Mouse (Mus musculus): ENCODE results near the gene Gm17606. TPM values are rescaled to one million over a fixed set of nuclear protein-coding genes. Genes with fewer than 3 reads are reported as not detected.

Gm17606 gene
- not detected in 2 replicates for polyA plus RNA-seq (2014; fragmentation: Nextera tagmentation; extraction: Ambion mirVana)

- Histone ChIP-seq H3K4me2 (ENCODE audit: low read depth, low read length) (peak within 1 kb of the TSS; percentile 95), H3K4me3 (ENCODE audit: low read depth, low read length) (peak within 1 kb of the TSS; percentile 75), H3K4me1 (ENCODE audit: control insufficient read depth, insufficient read depth, low read length) (peaks cover 6% of the 10 kb centered on the region; the same call in 1 of the 2 replicates), H3K9me3 (replicated peaks; ENCODE audit: control insufficient read depth, low read length) (no peaks in the 10 kb centered on the region), H3K27me3 (ENCODE audit: control insufficient read depth, insufficient read depth, low read length) (no peaks in the 10 kb centered on the region), H3K9ac (replicated peaks; ENCODE audit: low read length) (peak within 1 kb of the TSS; percentile 92), H3K36me3 (replicated peaks; ENCODE audit: control insufficient read depth, insufficient read depth, low read depth, low read length) (peaks cover 23% of the 10 kb centered on the region), H3K27ac (replicated peaks; ENCODE audit: low read depth, low read length) (peak within 1 kb of the TSS; percentile 64)
- no peak; the same call in 1 of the 2 replicates for ATAC-seq (replicated peaks; ENCODE audit: insufficient number of reproducible peaks, low FRiP score, low TSS enrichment, low read depth)
- WGBS = 0% methylated on average over 21 of the region's 28 CpGs
- no peak for DNase-seq (ENCODE audit: low spot score)
Measured at GRCm38 (mm10) chr14:54640946-54641304, at the start of gene Gm17606. Gene Gm17606 (plus strand): TSS chr14:54640952.

- no peak overlapping the region for H3K9ac ChIP-seq (replicated peaks; ENCODE audit: low read length)
- H3K27ac ChIP-seq (replicated peaks; ENCODE audit: low read depth, low read length) = no peak overlapping the region
- ATAC-seq (replicated peaks; ENCODE audit: insufficient number of reproducible peaks, low FRiP score, low TSS enrichment, low read depth) (no peak), DNase-seq (ENCODE audit: low spot score) (no peak)
- no peaks in the 10 kb centered on the region for H3K9me3 ChIP-seq (replicated peaks; ENCODE audit: control insufficient read depth, low read length)
- H3K4me1 ChIP-seq (ENCODE audit: control insufficient read depth, insufficient read depth, low read length) = no peaks in the 10 kb centered on the region
- no peak overlapping the region for H3K4me3 ChIP-seq (ENCODE audit: low read depth, low read length)
- H3K4me2 ChIP-seq (ENCODE audit: low read depth, low read length) = no peak overlapping the region
- 87% methylated on average over 16 of the region's 16 CpGs for WGBS
- H3K27me3 ChIP-seq (ENCODE audit: control insufficient read depth, insufficient read depth, low read length) = no peaks in the 10 kb centered on the region
- no peaks in the 10 kb centered on the region for H3K36me3 ChIP-seq (replicated peaks; ENCODE audit: control insufficient read depth, insufficient read depth, low read depth, low read length)
Measured at GRCm38 (mm10) chr14:54591056-54591455, 49.7 kb upstream of the Gm17606 start.

- no peak for ATAC-seq (replicated peaks; ENCODE audit: insufficient number of reproducible peaks, low FRiP score, low TSS enrichment, low read depth)
Measured at GRCm38 (mm10) chr14:54592319-54592934, 48.3 kb upstream of the Gm17606 start.

DNA sequence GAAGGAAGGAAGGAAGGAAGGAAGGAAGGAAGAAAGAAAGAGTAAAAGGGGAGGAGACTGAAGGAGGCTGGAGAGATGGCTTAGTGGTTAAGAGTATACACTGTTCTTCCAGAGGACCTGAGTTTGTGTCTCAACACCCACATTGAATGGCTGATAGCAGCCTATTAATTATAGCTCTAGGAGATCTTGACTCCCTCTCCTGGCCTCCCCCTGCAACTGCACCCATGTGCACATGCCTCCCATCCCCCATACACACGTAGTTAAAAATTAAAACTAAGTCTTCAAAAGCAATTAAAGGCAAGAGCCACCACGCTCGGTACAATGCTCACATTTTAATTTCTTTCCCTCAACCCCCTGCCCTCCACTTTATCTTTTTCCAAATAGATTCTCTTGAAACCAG, 46.7 kb upstream of the Gm17606 start:
- WGBS = 87% methylated on average over 3 of the region's 3 CpGs
- Histone ChIP-seq H3K36me3 (replicated peaks; ENCODE audit: control insufficient read depth, insufficient read depth, low read depth, low read length) (no peaks in the 10 kb centered on the region), H3K27ac (replicated peaks; ENCODE audit: low read depth, low read length) (no peak overlapping the region), H3K9ac (replicated peaks; ENCODE audit: low read length) (no peak overlapping the region), H3K4me3 (ENCODE audit: low read depth, low read length) (no peak overlapping the region), H3K4me1 (ENCODE audit: control insufficient read depth, insufficient read depth, low read length) (no peaks in the 10 kb centered on the region), H3K4me2 (ENCODE audit: low read depth, low read length) (no peak overlapping the region), H3K27me3 (ENCODE audit: control insufficient read depth, insufficient read depth, low read length) (no peaks in the 10 kb centered on the region), H3K9me3 (replicated peaks; ENCODE audit: control insufficient read depth, low read length) (no peaks in the 10 kb centered on the region)
- ATAC-seq (replicated peaks; ENCODE audit: insufficient number of reproducible peaks, low FRiP score, low TSS enrichment, low read depth) (no peak), DNase-seq (ENCODE audit: low spot score) (no peak)

More at GRCm38 (mm10) chr14:54592319-54592934, 48.3 kb upstream of the Gm17606 start:
- Histone ChIP-seq H3K27me3 (ENCODE audit: control insufficient read depth, insufficient read depth, low read length) (no peaks in the 10 kb centered on the region), H3K4me3 (ENCODE audit: low read depth, low read length) (no peak overlapping the region), H3K9me3 (replicated peaks; ENCODE audit: control insufficient read depth, low read length) (no peaks in the 10 kb centered on the region), H3K9ac (replicated peaks; ENCODE audit: low read length) (no peak overlapping the region), H3K36me3 (replicated peaks; ENCODE audit: control insufficient read depth, insufficient read depth, low read depth, low read length) (no peaks in the 10 kb centered on the region), H3K27ac (replicated peaks; ENCODE audit: low read depth, low read length) (no peak overlapping the region), H3K4me1 (ENCODE audit: control insufficient read depth, insufficient read depth, low read length) (no peaks in the 10 kb centered on the region), H3K4me2 (ENCODE audit: low read depth, low read length) (no peak overlapping the region)
- WGBS = 75% methylated on average over 9 of the region's 10 CpGs
- no peak for DNase-seq (ENCODE audit: low spot score)

DNA sequence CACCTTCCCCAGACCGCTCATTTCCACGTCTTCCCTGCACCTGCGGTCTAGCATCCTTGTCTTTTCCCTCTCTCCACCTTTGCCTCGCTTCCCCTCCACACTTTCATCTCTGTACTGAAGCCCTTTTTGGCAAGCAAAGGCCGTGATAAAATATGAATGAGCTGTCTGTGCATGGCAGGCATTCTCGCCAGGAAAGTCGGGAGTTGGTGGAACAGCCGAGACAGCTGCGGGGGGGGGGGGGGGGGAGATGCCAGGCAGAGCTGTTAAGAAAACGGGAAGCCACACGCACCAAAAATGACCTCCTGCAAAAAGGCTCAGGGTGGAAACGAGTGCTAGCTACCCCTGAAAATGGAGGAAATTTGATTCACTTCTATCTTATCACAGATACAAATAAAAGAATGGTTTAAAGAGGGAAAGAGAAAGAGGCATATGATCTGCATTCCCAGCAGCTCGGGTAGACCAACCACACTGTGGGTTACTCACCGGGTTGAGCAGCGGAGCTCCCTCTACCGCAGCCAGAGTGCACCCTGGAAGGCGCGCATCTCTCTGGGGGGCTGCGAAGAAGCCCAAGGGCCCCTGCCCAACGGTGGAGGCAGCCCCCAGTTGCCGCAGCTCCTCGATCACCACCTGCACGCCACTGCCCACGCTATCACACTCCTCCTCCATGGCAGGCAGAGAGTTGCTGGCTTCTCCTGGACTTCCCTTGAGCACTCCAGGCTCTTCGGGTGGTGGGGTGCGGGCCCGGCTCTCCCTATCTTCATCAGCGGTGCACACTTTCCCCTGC, 45.9 kb upstream of the Gm17606 start:
- Histone ChIP-seq H3K4me1 (ENCODE audit: control insufficient read depth, insufficient read depth, low read length) (no peaks in the 10 kb centered on the region), H3K4me2 (ENCODE audit: low read depth, low read length) (no peak overlapping the region), H3K36me3 (replicated peaks; ENCODE audit: control insufficient read depth, insufficient read depth, low read depth, low read length) (no peaks in the 10 kb centered on the region), H3K4me3 (ENCODE audit: low read depth, low read length) (no peak overlapping the region), H3K9me3 (replicated peaks; ENCODE audit: control insufficient read depth, low read length) (no peaks in the 10 kb centered on the region), H3K27ac (replicated peaks; ENCODE audit: low read depth, low read length) (no peak overlapping the region), H3K27me3 (ENCODE audit: control insufficient read depth, insufficient read depth, low read length) (no peaks in the 10 kb centered on the region), H3K9ac (replicated peaks; ENCODE audit: low read length) (no peak overlapping the region)
- ATAC-seq (replicated peaks; ENCODE audit: insufficient number of reproducible peaks, low FRiP score, low TSS enrichment, low read depth) (no peak), DNase-seq (ENCODE audit: low spot score) (no peak)
- WGBS = 67% methylated on average over 28 of the region's 28 CpGs

DNA sequence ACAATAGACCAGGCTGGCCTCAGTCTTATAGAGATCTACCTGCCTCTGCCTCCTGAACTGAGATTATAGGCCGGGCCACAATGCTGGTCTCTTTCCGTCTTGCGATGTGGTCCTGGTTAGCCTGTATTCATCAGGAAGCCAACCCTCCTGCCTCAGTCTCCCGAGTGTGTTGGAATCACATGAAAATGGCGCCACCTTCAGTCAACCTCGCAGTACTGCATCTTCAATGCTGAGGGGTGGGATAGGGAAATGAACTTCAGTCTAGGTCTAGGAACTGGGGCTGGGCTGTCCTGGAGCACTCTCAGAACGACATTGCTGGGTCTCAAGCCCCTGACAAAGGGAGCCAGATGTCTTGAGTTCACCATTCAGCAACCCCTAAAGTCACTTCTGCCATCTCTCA, 43.7 kb upstream of the Gm17606 start:
- Histone ChIP-seq H3K9me3 (replicated peaks; ENCODE audit: control insufficient read depth, low read length) (no peaks in the 10 kb centered on the region), H3K27ac (replicated peaks; ENCODE audit: low read depth, low read length) (no peak overlapping the region), H3K36me3 (replicated peaks; ENCODE audit: control insufficient read depth, insufficient read depth, low read depth, low read length) (no peaks in the 10 kb centered on the region), H3K9ac (replicated peaks; ENCODE audit: low read length) (no peak overlapping the region), H3K4me1 (ENCODE audit: control insufficient read depth, insufficient read depth, low read length) (no peaks in the 10 kb centered on the region), H3K4me2 (ENCODE audit: low read depth, low read length) (no peak overlapping the region), H3K27me3 (ENCODE audit: control insufficient read depth, insufficient read depth, low read length) (no peaks in the 10 kb centered on the region), H3K4me3 (ENCODE audit: low read depth, low read length) (no peak overlapping the region)
- ATAC-seq (replicated peaks; ENCODE audit: insufficient number of reproducible peaks, low FRiP score, low TSS enrichment, low read depth) = no peak
- no peak for DNase-seq (ENCODE audit: low spot score)
- WGBS = 79% methylated on average over 7 of the region's 7 CpGs

- H3K4me1 ChIP-seq (ENCODE audit: control insufficient read depth, insufficient read depth, low read length) = no peaks in the 10 kb centered on the region
- H3K4me3 ChIP-seq (ENCODE audit: low read depth, low read length) = no peak overlapping the region
- no peaks in the 10 kb centered on the region for H3K9me3 ChIP-seq (replicated peaks; ENCODE audit: control insufficient read depth, low read length)
- DNase-seq (ENCODE audit: low spot score) = no peak
- ATAC-seq (replicated peaks; ENCODE audit: insufficient number of reproducible peaks, low FRiP score, low TSS enrichment, low read depth) = no peak
- H3K27ac ChIP-seq (replicated peaks; ENCODE audit: low read depth, low read length) = no peak overlapping the region
- H3K27me3 ChIP-seq (ENCODE audit: control insufficient read depth, insufficient read depth, low read length) = no peaks in the 10 kb centered on the region
- no peaks in the 10 kb centered on the region for H3K36me3 ChIP-seq (replicated peaks; ENCODE audit: control insufficient read depth, insufficient read depth, low read depth, low read length)
- H3K9ac ChIP-seq (replicated peaks; ENCODE audit: low read length) = no peak overlapping the region
- 66% methylated on average over 2 of the region's 2 CpGs for WGBS
- H3K4me2 ChIP-seq (ENCODE audit: low read depth, low read length) = no peak overlapping the region
Measured at GRCm38 (mm10) chr14:54601601-54602000, 39.2 kb upstream of the Gm17606 start.

DNA sequence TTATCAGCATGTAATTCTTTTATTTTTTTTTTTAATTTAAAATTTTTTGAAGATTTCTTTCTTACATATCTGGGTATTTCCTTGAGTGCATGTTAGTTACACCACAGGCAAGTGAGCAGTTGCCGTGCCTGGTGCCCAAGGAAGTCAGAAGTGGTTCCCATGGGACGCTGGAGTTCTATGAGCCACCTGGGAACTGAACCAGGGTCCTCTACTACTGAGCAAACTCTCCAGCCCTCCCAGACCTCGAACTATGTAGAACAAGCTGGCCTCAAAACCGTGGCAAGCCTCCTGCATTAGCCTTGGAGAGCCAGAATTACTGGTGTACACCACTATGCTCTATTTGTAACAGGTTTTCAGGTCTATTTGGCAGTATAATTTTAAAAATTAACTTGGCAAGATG, 38.1 kb upstream of the Gm17606 start:
- Histone ChIP-seq H3K27me3 (ENCODE audit: control insufficient read depth, insufficient read depth, low read length) (no peaks in the 10 kb centered on the region), H3K4me3 (ENCODE audit: low read depth, low read length) (peak overlapping the region; percentile 61), H3K27ac (replicated peaks; ENCODE audit: low read depth, low read length) (peak overlapping the region; percentile 72), H3K9me3 (replicated peaks; ENCODE audit: control insufficient read depth, low read length) (no peaks in the 10 kb centered on the region), H3K36me3 (replicated peaks; ENCODE audit: control insufficient read depth, insufficient read depth, low read depth, low read length) (no peaks in the 10 kb centered on the region), H3K4me1 (ENCODE audit: control insufficient read depth, insufficient read depth, low read length) (no peaks in the 10 kb centered on the region), H3K4me2 (ENCODE audit: low read depth, low read length) (peak overlapping the region; percentile 52), H3K9ac (replicated peaks; ENCODE audit: low read length) (peak overlapping the region; percentile 83)
- DNase-seq (ENCODE audit: low spot score) (peak; percentile 40), ATAC-seq (replicated peaks; ENCODE audit: insufficient number of reproducible peaks, low FRiP score, low TSS enrichment, low read depth) (peak; percentile 9; the same call in 1 of the 2 replicates)
- 38% methylated on average over 4 of the region's 4 CpGs for WGBS
